Mouse (Mus musculus) heart, adult 9 months (tissue): ENCODE measurements around the gene Gm6993.
A peak's percentile ranks its signal among the peaks of the same experiment; 100 is the strongest.

Experiments used
- DNase-seq, 2 experiments: peaks; one replicate each; pipeline ENCODE4 v3.0.0; 2022; ENCODE audit warnings: low spot score in 2 of 2

Gene Gm6993

GRCm38 (mm10) chr12:31239798-31240197 is 772 bp upstream of the Gm6993 start:
- DNase-seq = no peak

- no peak for DNase-seq
Observed at GRCm38 (mm10) chr12:31241595-31242342, 1.2 kb downstream of the Gm6993 start.

- no peak for DNase-seq
Observed at GRCm38 (mm10) chr12:31244001-31244400, 3.4 kb downstream of the Gm6993 start.

- no peak for DNase-seq
Observed at GRCm38 (mm10) chr12:31244691-31245090, 4.1 kb downstream of the Gm6993 start.

GRCm38 (mm10) chr12:31246153-31246552 is 5.6 kb downstream of the Gm6993 start:
- DNase-seq = no peak

GRCm38 (mm10) chr12:31246615-31247014 is 6.0 kb downstream of the Gm6993 start:
- DNase-seq = no peak

GRCm38 (mm10) chr12:31248165-31248564 is 7.6 kb downstream of the Gm6993 start:
- DNase-seq = peak; percentile 31 to 53

GRCm38 (mm10) chr12:31248681-31249080 is 8.1 kb downstream of the Gm6993 start:
- DNase-seq = no peak

- no peak for DNase-seq
Observed at GRCm38 (mm10) chr12:31252259-31252658, 11.7 kb downstream of the Gm6993 start.

GRCm38 (mm10) chr12:31254978-31255377 is 14.4 kb downstream of the Gm6993 start:
- no peak for DNase-seq

- no peak for DNase-seq
Observed at GRCm38 (mm10) chr12:31256121-31256903, 15.7 kb downstream of the Gm6993 start.

GRCm38 (mm10) chr12:31261882-31262281 is 21.3 kb downstream of the Gm6993 start:
- DNase-seq = peak; percentile 51 to 63

- DNase-seq = no peak
Observed at GRCm38 (mm10) chr12:31263921-31264320, 23.4 kb downstream of the Gm6993 start.

- DNase-seq = peak; percentile 73 to 74
Observed at GRCm38 (mm10) chr12:31265005-31265721, 24.6 kb downstream of the Gm6993 start, which contains the start of gene Lamb1. Gene Lamb1 (plus strand): TSS chr12:31265234.

GRCm38 (mm10) chr12:31265722-31266431 is 25.3 kb downstream of the Gm6993 start:
- no peak for DNase-seq

- peak; percentile 32 to 59 for DNase-seq
Observed at GRCm38 (mm10) chr12:31266686-31267085, 26.1 kb downstream of the Gm6993 start.

GRCm38 (mm10) chr12:31267363-31267762 is 26.8 kb downstream of the Gm6993 start:
- no peak for DNase-seq

- DNase-seq = no peak
Observed at GRCm38 (mm10) chr12:31268315-31268714, 27.7 kb downstream of the Gm6993 start.

- no peak for DNase-seq
Observed at GRCm38 (mm10) chr12:31269020-31269597, 28.5 kb downstream of the Gm6993 start.

- DNase-seq = no peak
Observed at GRCm38 (mm10) chr12:31270361-31270760, 29.8 kb downstream of the Gm6993 start.

GRCm38 (mm10) chr12:31270776-31271175 is 30.2 kb downstream of the Gm6993 start:
- no peak for DNase-seq
